Mouse (Mus musculus) lung, postnatal 14 days (tissue): Measurements from ENCODE around the gene Psg23.
"Not testable (repeated sequence)": the region's sequence is repeated elsewhere in the genome, so short reads cannot be mapped to it uniquely, and the experiment has no call there.

Experiments
- DNase-seq: peaks from one replicate; pipeline ENCODE4 v3.0.0; 2021

Gene Psg23

DNA sequence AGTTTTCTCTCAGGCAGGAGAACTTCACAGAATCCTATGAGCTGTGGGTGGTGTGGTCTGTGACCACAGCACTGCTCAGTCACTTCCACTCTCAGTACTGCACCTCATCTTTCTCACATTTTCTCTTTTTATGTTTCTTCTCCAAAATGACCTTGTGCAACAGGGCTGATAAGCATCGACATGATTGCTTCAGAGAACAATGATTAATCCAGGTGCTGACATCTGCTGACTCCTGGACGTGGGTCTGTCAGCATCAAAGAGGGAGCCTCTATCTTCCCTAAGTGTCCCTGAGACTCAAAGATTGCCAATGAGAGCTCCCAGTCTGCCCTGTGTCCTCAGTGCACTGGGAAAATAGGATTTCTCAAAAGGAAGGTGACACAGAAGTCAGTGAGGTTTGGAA is at the start of gene Psg23:
Gene Psg23, minus strand, starts transcription at position 101 of the 400 bp plus-strand sequence.
- DNase-seq: not testable (repeated sequence)

DNA sequence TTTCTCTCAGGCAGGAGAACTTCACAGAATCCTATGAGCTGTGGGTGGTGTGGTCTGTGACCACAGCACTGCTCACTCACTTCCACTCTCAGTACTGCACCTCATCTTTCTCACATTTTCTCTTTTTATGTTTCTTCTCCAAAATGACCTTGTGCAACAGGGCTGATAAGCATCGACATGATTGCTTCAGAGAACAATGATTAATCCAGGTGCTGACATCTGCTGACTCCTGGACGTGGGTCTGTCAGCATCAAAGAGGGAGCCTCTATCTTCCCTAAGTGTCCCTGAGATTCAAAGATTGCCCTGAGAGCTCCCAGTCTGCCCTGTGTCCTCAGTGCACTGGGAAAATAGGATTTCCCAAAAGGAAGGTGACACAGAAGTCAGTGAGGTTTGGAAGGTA is 40.3 kb upstream of the Psg23 start, which contains the start of gene Psg21:
Gene Psg21, minus strand, starts transcription at position 101 of the 400 bp plus-strand sequence.
- DNase-seq: not testable (repeated sequence)

DNA sequence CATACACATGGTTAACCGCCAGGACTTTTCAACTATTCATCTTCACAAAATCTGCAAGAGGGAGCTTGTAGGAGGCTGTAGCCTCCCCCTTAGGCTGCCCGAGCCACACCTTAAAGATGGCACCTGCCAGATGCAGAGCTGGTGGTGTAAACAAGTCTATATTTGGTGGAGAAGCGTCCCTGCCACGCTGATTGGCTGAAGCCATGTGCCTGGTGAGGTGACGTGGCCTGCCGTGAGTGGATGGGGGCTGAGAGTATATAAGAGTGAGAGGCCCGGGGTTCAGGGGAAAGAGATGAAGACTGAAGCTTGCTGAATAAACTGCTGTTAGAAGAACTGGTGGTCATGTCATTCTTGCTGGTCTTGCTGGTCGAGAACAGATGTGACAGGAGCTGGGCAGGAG is 10.6 kb upstream of the Psg23 start:
- DNase-seq: not testable (repeated sequence)

DNA sequence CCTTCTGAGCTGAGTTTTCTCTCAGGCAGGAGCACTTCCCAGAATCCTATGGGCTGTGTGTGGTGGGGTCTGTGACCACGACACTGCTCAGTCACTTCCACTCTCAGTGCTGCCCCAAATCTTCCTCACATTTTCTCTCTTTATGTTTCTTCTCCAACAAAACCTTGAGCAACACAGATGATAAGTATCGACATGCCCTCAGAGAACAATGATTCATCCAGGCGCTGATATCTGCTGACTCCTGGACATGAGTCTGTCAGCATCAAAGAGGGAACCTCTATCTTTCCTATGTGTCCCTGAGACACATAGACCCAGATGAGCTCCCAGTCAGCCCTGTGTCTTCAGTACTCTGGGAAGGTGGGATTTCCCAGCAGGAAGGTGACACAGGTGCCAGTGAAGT is 49.1 kb downstream of the Psg23 start, which contains the start of gene Psg27:
Gene Psg27, minus strand, starts transcription at position 101 of the 400 bp plus-strand sequence.
- no peak for DNase-seq

DNA sequence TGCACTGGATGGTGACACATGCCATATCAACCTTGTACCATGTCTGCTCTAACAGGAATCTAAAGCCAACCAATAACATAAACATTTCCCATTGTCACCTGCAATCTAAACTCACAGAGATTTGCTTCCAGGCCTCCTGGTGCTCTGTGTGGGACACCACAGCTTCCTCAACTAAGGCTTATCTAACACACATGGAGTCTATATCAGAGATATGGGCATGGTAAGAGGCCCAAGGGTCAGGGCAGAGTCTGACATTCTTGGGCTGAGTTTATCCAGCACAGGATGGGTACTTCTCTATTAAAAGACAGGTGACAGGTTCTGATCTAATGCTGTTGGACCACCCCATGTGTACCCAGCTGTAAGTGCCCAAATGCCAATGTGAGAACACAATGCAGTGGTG is 56.5 kb downstream of the Psg23 start:
- no peak for DNase-seq
